Mouse (Mus musculus): ENCODE results near the gene Tlr13.
"Not testable (repeated sequence)": the region's sequence is repeated elsewhere in the genome, so short reads cannot be mapped to it uniquely, and the experiment has no call there.

Tlr13 gene

GRCm38 (mm10) chrX:106186713-106187649 is 44.0 kb downstream of the Tlr13 start, which contains the start of gene Pgk1:
Gene Pgk1, plus strand, starts transcription at chrX:106187100.
- peak; percentile 90 to 97 for DNase-seq

GRCm38 (mm10) chrX:106187737-106188136 is 44.7 kb downstream of the Tlr13 start:
- peak in 1 of 2 experiments; percentile 31 for DNase-seq

- no peak for DNase-seq
Observed at GRCm38 (mm10) chrX:106189356-106189755, 46.4 kb downstream of the Tlr13 start.

GRCm38 (mm10) chrX:106190091-106190490 is 47.1 kb downstream of the Tlr13 start:
- DNase-seq = no peak

DNA sequence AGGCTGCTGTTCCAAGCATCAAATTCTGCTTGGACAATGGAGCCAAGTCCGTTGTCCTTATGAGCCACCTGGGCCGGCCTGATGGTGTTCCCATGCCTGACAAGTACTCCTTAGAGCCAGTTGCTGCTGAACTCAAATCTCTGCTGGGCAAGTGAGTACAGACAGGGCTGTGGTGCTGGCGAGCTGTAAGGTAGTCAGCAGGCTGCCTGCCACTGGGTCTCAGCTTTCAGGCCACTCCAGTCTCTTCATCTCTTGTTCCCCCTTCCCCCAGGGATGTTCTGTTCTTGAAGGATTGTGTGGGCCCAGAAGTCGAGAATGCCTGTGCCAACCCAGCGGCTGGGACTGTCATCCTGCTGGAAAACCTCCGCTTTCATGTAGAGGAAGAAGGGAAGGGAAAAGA is 51.4 kb downstream of the Tlr13 start:
- not testable (repeated sequence) for DNase-seq

DNA sequence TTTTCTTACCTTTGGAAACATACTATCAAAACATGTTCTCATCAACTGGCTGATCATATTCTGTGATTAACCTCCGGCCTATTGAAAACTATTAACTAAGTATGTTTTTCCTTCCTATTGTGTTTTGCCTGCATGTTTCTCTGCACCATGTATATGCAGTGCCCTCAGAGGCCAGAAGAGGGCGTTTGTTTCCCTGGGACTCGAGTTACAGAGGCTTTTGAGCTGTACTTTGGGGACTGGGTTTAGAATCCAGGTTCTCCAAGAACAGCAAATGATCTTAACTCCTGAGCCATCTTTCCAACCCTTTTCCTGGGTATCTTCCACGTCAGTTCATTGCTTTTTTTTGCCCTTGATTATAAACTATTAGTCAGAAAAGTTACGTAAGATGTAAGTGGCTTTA is 54.3 kb downstream of the Tlr13 start:
- DNase-seq = no peak

DNA sequence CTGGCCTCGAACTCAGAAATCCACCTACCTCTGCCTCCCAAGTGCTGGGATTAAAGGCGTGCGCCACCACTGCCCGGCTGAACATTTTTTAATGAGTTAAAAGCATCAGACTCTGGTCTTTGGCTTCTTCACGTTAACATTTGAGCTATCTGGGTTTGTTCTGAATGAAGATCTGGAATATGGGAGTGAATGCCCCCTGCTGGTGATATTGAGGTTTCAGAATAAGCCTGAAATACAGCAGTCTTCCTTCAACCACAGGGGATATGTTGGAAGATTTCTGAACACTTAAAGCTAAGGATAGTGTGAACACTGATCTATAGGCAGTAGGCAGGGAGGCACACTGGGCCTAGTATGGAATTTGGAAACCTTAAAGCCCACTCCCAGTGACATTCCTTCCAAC is 55.9 kb downstream of the Tlr13 start:
- DNase-seq = no peak

DNA sequence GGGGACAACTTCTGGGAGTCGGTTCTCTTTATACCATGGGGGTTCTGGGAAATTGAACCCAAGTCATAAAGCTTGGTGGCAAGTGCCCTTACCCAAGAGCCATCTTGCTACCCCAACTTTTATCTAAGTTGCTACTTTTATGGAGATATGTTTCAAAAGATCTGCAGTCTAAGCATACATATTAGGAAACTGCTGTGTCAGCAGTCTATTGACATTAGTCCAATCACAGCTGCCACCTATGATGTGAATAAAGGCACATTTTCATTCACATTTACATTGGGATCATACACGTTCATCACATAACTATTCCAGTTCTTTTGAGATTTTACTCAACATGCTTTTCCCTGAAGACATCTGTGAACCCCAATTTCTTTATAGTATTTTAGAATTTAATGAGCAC is 66.1 kb downstream of the Tlr13 start:
- no peak for DNase-seq

All from lung, postnatal 4 days (tissue).